Mouse (Mus musculus): ENCODE results near the gene Adora1. TPM values are rescaled to one million over a fixed set of nuclear protein-coding genes. Genes with fewer than 3 reads are reported as not detected.

The Adora1 gene
- not detected for total RNA-seq (2023)

GRCm38 (mm10) chr1:134235391-134235921 is at the start of gene Adora1:
Gene Adora1 (minus strand): TSS chr1:134235431.

GRCm38 (mm10) chr1:134193126-134193525 is 42.1 kb downstream of the Adora1 start, which contains the start of gene Mybph:
Gene Mybph (plus strand): TSS chr1:134193448.

DNA sequence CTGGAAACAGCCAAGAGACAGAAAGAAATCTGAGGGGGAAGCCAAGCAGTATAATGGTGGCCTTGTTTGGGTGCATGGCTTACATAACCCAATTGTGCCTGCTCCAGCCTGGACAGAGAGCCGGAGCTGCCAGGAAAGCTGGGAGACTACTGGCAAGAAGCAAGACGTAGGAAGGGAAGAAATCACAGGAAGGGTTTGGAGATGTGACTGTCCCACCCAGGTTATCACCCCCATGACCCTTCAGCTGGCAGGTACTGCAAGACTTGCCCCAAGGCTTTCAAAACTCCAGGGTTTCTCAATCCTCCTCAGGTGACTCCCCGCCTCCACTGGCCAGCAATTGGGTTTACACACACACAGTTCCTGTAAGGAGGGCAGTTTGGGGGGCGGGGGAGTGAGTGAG is 53.2 kb downstream of the Adora1 start, which contains the start of gene Chil1:
TSS of gene Chil1 (plus strand) at position 152 of the 400 bp plus-strand sequence.

Other genes starting within 250 kb of the Adora1 start
- not detected for gene Fmod, start 198.2 kb downstream of the Adora1 start, total RNA-seq (2023)
- 100 to 1,000 TPM; 549 to 568 TPM for gene Btg2, start 156.3 kb downstream of the Adora1 start, total RNA-seq (2023)
- 10 to 100 TPM; 22.3 to 34.2 TPM for gene Chit1, start 124.2 kb downstream of the Adora1 start, total RNA-seq (2023)
- gene Chil1, start 53.3 kb downstream of the Adora1 start, total RNA-seq (2023) = 100 to 1,000 TPM; 575 to 604 TPM
- under 1 TPM; 0.53 to 0.78 TPM for gene Mybph, start 42.0 kb downstream of the Adora1 start, total RNA-seq (2023)
- gene Myog, start 54.6 kb upstream of the Adora1 start, total RNA-seq (2023) = not detected
- 10 to 100 TPM in 1 of 2 experiments, 1 to 10 TPM in 1; 9.5 to 18.4 TPM for gene Ppfia4, start 97.5 kb upstream of the Adora1 start, total RNA-seq (2023)
- gene Tmem183a, start 126.5 kb upstream of the Adora1 start, total RNA-seq (2023) = 10 to 100 TPM; 49.7 to 60.6 TPM
- not detected for gene 4933406M09Rik, start 150.5 kb upstream of the Adora1 start, total RNA-seq (2023)
- 10 to 100 TPM; 56.2 to 59.4 TPM for gene Cyb5r1, start 170.1 kb upstream of the Adora1 start, total RNA-seq (2023)
- 100 to 1,000 TPM; 316 to 330 TPM for gene Adipor1, start 179.9 kb upstream of the Adora1 start, total RNA-seq (2023)
- gene Klhl12, start 220.1 kb upstream of the Adora1 start, total RNA-seq (2023) = 10 to 100 TPM; 23.9 to 29.5 TPM